Mouse (Mus musculus) ES-E14 (cell line): ENCODE measurements around the gene Lgsn. TPM values are rescaled to one million over a fixed set of nuclear protein-coding genes. Genes with fewer than 3 reads are reported as not detected.

Experiments used
- DNase-seq: peaks from one replicate; pipeline ENCODE4 v3.0.0-alpha.2; 2013; ENCODE audit warnings: low read depth, low spot score
- H3K27ac ChIP-seq: 2 replicates; pipeline ENCODE4 v1.5.1; 2012; ENCODE audit warnings: low read depth, mild to moderate bottlenecking, low read length, moderate library complexity, mixed read lengths; ENCODE audit not compliant: poor library complexity, insufficient read depth, severe bottlenecking
- H3K36me3 ChIP-seq: 2 replicates; pipeline ENCODE4 v1.6.1; 2012; ENCODE audit warnings: mild to moderate bottlenecking, low read length, moderate library complexity, mixed read lengths; ENCODE audit not compliant: control insufficient read depth, poor library complexity, insufficient read depth, severe bottlenecking
- H3K4me1 ChIP-seq, 2 experiments: fragments of 150-350 bp in 1 of 2; sonication (generic) in 1 of 2; 2 replicates each; pipeline ENCODE4 v1.6.1; 2012; ENCODE audit warnings: low read length in 2 of 2, mild to moderate bottlenecking in 1 of 2, mixed read lengths in 1 of 2; ENCODE audit not compliant: control insufficient read depth in 2 of 2, insufficient read depth in 2 of 2, poor library complexity in 1 of 2
- H3K4me3 ChIP-seq, 2 experiments: fragments of 150-350 bp in 1 of 2; sonication (generic) in 1 of 2; 2 replicates each; pipeline ENCODE4 v1.5.1; 2012; ENCODE audit warnings: low read length in 2 of 2, low read depth in 1 of 2, mild to moderate bottlenecking in 1 of 2, mixed read lengths in 1 of 2; ENCODE audit not compliant: insufficient read depth in 1 of 2, poor library complexity in 1 of 2, severe bottlenecking in 1 of 2
- H3K9ac ChIP-seq: 2 replicates; pipeline ENCODE4 v1.6.1; 2012; ENCODE audit warnings: low read depth, mild to moderate bottlenecking, low read length, mixed read lengths; ENCODE audit not compliant: poor library complexity, insufficient read depth, severe bottlenecking
- H3K9me3 ChIP-seq: fragments of 150-350 bp; sonication (generic); 2 replicates; pipeline ENCODE4 v1.6.1; 2012; ENCODE audit warnings: low read depth, mild to moderate bottlenecking, low read length; ENCODE audit not compliant: control insufficient read depth, insufficient read depth
- CHD2 ChIP-seq: IDR thresholded peaks from 2 replicates; pipeline ENCODE4 v1.6.1; 2014; ENCODE audit warnings: mild to moderate bottlenecking, low read depth, low read length, inconsistent platforms
- HCFC1 ChIP-seq: IDR thresholded peaks from 2 replicates; pipeline ENCODE4 v1.6.1; 2012; ENCODE audit warnings: low read length, inconsistent platforms, borderline replicate concordance; ENCODE audit not compliant: insufficient read depth
- MAFK ChIP-seq: IDR thresholded peaks from 2 replicates; pipeline ENCODE4 v1.6.1; 2014; ENCODE audit warnings: mild to moderate bottlenecking, low read depth, low read length, inconsistent platforms; ENCODE audit not compliant: insufficient read depth
- ZC3H11A ChIP-seq: IDR thresholded peaks from 2 replicates; pipeline ENCODE4 v1.6.1; 2012; ENCODE audit warnings: low read depth, mild to moderate bottlenecking, inconsistent platforms, low read length, borderline replicate concordance
- ZNF384 ChIP-seq: IDR thresholded peaks from 2 replicates; pipeline ENCODE4 v1.6.1; 2012; ENCODE audit warnings: low read depth, low read length, inconsistent platforms
- in situ Hi-C, 2 experiments: fragments of 600-800 bp; cut with MboI; formaldehyde crosslinking; loops; one replicate each; pipeline ENCODE4 v1.15.1; 2025; ENCODE audit warnings: low sequenced_read_pairs in 2 of 2, inconsistent platforms in 1 of 2; ENCODE audit not compliant: unreplicated experiment in 2 of 2
- total RNA-seq: library from RNA; depleted of rRNA; stranded (reverse); fragments of 300-350 nt; gene quantifications from 2 replicates; pipeline ENCODE4 v1.2.3, GENCODE M21; 2012

Lgsn gene
- total RNA-seq, 1 experiment, result not detected

DNA sequence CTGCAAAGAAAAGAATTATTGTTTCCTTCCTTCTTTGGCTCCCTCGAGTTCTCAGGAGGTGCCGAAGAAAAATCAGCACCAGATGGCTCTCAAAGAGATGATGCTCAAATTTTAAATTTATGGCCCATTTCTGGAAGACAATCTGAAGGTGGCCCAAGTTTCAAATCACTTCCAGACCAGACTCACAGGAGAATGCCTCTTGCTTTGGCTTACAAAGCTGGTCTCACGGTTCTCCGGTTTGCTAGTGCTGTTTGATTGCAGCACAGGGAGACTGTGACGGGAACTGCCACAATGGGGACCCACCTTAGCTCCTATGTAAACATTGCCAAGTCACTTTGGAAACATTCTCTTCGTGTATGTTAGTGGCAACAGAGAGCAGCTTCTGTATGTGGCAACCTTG lies 26.5 kb upstream of the Lgsn start:
- Histone ChIP-seq H3K9ac (no peak overlapping the region), H3K4me1 (no peaks in the 10 kb centered on the region), H3K36me3 (no peaks in the 10 kb centered on the region), H3K4me3 (no peak overlapping the region), H3K9me3 (no peaks in the 10 kb centered on the region), H3K27ac (no peak overlapping the region)
- in situ Hi-C loops, result loop anchor here (10.0 to 25.0 kb wide), 2 partner anchors 362 to 375 kb away; no protein-coding TSS in a partner anchor
- TF ChIP-seq CHD2 (no peak), MAFK (no peak), ZC3H11A (no peak), HCFC1 (no peak), ZNF384 (no peak)
- no peak for DNase-seq

DNA sequence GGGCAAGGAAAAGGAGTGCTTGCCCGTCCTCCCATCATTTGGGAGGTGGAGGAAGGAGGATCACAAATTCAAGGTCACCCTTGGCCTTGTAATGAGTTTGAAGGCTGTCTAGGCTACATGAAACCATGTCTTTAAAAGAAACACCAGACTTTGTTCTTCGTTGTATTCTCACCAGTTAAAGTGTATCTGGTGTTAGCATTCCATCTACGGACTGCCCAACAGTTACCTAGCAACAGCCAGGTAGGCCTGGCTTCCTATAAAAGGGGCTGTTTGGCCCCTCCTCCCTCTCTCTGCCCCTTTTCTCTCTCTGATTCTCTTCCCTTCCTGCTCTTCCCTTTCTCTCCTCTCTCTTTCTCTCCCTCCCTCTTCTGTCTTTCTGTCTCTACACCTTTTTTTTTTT lies 25.7 kb upstream of the Lgsn start:
- Histone ChIP-seq H3K9me3 (no peaks in the 10 kb centered on the region), H3K4me3 (no peak overlapping the region), H3K4me1 (no peaks in the 10 kb centered on the region), H3K9ac (no peak overlapping the region), H3K36me3 (no peaks in the 10 kb centered on the region), H3K27ac (no peak overlapping the region)
- TF ChIP-seq ZC3H11A (no peak), MAFK (no peak), ZNF384 (no peak), HCFC1 (no peak), CHD2 (no peak)
- in situ Hi-C loops, result loop anchor here in 1 of 2 experiments (10.0 kb wide), 1 partner anchor 376 kb away; no protein-coding TSS in a partner anchor
- no peak for DNase-seq

DNA sequence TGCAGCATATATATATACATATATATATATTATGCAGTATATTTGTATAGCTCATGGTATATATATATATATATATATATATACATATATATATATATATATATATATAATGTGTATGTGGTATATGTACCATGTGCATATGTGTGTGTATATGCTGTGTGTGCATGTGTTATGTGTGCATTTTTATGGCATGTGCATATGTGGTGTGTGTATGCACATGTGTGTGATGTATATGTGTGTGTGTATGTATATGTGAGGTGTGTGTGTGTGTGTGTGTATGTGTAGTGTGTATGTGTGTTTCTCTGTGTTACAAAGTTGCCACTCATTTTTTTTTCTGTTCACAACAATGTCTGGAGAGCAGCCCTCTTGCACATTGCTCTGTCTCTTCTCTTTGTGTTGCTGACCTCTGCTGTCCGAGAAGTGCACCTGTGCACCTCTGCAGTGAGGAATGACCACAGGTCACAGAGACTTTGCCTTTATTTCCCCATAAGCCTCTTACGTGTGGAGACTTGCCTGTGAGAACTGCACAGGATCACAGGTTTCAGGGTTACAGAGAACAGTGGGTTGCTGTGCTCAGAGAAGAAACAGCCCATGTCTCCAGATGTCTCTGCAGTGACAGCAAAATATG lies 23.3 kb upstream of the Lgsn start:
- Histone ChIP-seq H3K36me3 (no peaks in the 10 kb centered on the region), H3K4me3 (no peak overlapping the region), H3K27ac (no peak overlapping the region), H3K9ac (no peak overlapping the region), H3K4me1 (no peaks in the 10 kb centered on the region), H3K9me3 (no peaks in the 10 kb centered on the region)
- 0 out of 2 replicates have a peak, but pooled peaks have one; percentile 16 for TF ChIP-seq ZC3H11A
- TF ChIP-seq ZNF384, result no peak
- in situ Hi-C loops, result loop anchor here in 1 of 2 experiments (10.0 kb wide), 1 partner anchor 378 kb away; no protein-coding TSS in a partner anchor
- no peak for DNase-seq

DNA sequence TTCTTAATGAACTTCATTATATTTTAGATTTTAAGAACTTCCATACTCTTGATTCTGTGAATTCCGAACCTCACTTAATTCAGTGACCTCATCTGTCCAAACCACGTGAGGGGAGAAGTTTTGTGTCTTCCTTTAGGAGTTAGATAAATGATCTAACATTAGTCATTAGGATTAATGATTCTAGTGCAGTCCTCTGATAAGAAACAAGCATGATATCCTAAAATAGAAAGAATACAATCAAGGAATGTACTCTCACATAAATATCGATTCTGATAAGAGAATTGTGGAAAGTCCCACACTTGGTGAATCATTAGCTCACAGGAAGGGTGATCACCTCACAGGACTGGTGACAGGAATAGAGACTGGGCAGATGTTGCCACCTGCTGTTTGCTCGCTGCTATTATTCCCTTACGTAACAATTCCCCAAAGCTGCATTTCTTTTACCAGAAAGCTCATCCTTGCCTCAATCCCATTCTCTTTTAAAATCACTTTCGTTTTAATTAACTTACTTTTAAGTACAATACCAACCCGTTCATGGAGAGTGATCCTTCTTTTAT lies 22.3 kb upstream of the Lgsn start:
- Histone ChIP-seq H3K9me3 (no peaks in the 10 kb centered on the region), H3K36me3 (no peaks in the 10 kb centered on the region), H3K9ac (no peak overlapping the region), H3K4me3 (no peak overlapping the region), H3K4me1 (no peaks in the 10 kb centered on the region), H3K27ac (no peak overlapping the region)
- TF ChIP-seq ZC3H11A, result peak; percentile 93
- no peak for TF ChIP-seq CHD2
- in situ Hi-C loops, result loop anchor here in 1 of 2 experiments (10.0 kb wide), 1 partner anchor 379 kb away; no protein-coding TSS in a partner anchor
- DNase-seq, result peak; percentile 36

DNA sequence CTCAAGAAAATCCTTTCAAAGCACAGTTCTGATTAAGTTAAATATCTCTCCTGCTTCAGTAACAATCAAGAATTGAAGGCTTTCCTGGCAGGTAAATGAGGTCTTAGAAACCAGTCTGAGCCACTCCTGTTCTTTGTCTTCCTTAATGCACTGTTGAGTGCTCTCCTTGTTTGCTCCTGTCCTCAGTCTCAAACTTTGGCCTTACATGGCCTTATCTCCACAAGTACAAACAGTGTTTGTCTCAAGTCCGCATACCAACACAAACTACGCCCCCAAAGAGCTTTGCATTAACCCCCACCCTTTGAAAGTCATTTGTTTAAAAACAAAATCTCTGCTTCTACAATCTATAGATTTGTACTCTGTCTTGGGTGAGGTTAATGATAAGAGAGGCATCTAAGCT lies 20.0 kb upstream of the Lgsn start:
- no peaks in the 10 kb centered on the region for H3K36me3 ChIP-seq
- DNase-seq, result no peak
- no peak overlapping the region for H3K27ac ChIP-seq
- H3K9me3 ChIP-seq, result no peaks in the 10 kb centered on the region
- TF ChIP-seq HCFC1 (no peak), MAFK (no peak), ZNF384 (no peak), ZC3H11A (no peak)
- H3K9ac ChIP-seq, result no peak overlapping the region
- H3K4me3 ChIP-seq, result no peak overlapping the region
- in situ Hi-C loops, result loop anchor here in 1 of 2 experiments (10.0 kb wide), 1 partner anchor 381 kb away; no protein-coding TSS in a partner anchor
- no peaks in the 10 kb centered on the region for H3K4me1 ChIP-seq
